Mouse (Mus musculus) right cerebral cortex, postnatal 14 days (tissue): ENCODE results near the gene Rbms3.
A peak's percentile ranks its signal among the peaks of the same experiment; 100 is the strongest.

ENCODE experiments used
- DNase-seq: peaks from one replicate; pipeline ENCODE4 v3.0.0; 2022

Gene Rbms3

GRCm38 (mm10) chr9:116808401-116808800 is 821.3 kb downstream of the Rbms3 start:
- no peak for DNase-seq

- no peak for DNase-seq
These were observed 822.3 kb downstream of the Rbms3 start for GRCm38 (mm10) chr9:116807166-116808081.

GRCm38 (mm10) chr9:116803292-116803731 is 826.4 kb downstream of the Rbms3 start:
- DNase-seq: peak; percentile 23

DNA sequence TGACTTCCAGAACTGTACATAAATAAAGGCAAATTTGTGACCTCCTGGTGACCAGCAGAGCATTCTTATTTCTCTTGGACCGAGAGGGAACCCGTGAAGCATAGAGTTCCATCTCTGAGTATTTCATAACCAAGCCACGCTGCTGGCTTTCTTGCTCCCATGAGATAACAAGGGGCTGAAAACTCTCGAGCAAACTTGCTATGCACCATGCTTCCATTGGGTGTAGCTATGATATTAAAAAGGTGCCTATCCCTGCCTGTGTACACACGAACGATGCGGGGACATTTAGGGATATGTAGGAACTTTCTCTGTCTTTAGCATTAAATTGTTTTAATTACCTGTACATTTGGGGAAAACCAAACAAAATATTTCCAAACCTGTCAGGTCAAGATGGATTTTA is 827.1 kb downstream of the Rbms3 start:
- peak; percentile 7 for DNase-seq

- DNase-seq: no peak
These were observed 834.3 kb downstream of the Rbms3 start for GRCm38 (mm10) chr9:116795240-116795955.

GRCm38 (mm10) chr9:116791850-116792249 is 837.9 kb downstream of the Rbms3 start:
- DNase-seq: no peak

- DNase-seq: no peak
These were observed 843.3 kb downstream of the Rbms3 start for GRCm38 (mm10) chr9:116786136-116787046.

DNA sequence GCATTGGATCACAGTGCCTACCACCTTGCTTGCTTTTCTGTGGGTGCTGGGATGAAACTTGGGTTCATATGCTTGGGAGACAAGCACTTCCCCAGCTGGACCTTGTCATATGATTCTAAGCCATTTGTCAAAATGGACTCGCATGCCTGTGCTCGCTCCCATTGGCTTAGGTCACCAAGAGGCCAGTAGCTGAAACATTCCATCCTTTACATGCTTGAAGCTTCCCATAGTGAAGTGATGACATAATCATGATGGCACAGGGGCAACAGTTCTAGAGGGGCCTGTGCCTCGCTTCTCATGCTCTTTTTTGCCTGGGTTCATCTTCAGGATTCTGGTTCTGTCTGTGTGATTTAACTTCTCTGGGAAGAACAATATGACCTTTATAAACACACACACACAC is 857.9 kb downstream of the Rbms3 start:
- no peak for DNase-seq

- no peak for DNase-seq
These were observed 860.2 kb downstream of the Rbms3 start for GRCm38 (mm10) chr9:116769358-116770054.

DNA sequence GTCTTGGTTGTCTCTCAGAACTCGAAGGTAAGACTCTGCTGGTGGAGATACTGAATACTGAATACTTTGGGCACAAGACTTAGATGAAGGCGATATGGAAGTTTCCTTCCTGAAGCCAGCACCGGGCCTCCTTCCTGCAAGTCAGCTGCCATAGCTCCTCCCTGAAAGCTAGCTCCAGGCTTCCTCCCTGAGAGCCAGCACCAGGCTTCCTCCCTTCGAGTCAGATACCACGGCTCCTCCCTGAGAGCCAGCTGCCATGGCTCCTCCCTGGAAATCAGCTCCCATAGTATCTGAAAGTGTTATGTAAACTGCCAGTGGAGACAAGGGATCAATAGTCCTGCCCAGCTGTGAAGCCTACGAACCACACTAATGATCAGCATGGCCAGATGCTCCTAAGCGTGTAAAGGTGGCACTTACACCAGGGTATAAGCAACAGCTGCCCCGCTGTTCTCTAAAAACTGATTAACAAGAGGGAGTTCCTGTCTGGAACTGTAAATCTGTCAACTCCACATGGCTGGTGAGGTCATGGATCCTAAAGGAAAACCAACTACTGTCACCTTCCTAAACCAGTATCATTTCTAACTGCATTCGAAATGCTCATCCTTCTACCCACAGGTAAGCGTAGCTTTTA is 867.2 kb downstream of the Rbms3 start:
- DNase-seq: no peak

DNA sequence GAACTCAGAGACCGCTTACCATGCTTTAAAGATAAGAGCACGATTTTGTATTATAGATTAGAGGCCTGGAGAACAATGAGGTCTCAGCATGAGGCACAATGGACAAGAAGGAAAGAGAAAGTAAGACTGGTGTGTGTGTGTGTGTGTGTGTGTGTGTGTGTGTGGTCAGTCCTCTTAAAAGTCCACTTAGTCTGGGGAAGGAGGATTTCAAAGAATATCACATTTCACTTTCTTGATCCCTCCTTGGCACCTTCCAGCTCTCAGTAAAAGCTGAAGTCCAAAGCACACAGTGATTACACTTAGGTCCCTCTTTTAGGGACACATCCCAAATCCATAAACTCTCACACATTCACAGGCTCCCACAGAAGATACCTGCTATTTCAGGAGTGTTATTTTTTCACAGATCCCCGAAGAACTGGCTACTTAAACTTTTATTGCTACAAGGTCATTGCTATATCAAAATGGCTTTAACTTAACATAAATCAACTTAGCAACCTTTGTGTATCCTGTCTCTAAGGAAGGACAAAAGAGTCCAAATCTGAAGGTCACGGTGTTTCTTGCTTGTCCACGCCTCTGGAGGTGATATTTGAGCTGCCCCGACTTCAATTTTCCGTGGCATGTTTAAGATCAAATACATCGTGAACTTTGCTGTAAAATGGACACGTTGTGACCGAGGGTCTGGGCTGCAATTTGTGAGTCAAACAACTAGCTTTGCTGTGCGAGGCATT is 880.7 kb downstream of the Rbms3 start:
- no peak for DNase-seq

GRCm38 (mm10) chr9:116748346-116748745 is 881.4 kb downstream of the Rbms3 start:
- DNase-seq: no peak

GRCm38 (mm10) chr9:116746871-116747270 is 882.8 kb downstream of the Rbms3 start:
- no peak for DNase-seq

DNA sequence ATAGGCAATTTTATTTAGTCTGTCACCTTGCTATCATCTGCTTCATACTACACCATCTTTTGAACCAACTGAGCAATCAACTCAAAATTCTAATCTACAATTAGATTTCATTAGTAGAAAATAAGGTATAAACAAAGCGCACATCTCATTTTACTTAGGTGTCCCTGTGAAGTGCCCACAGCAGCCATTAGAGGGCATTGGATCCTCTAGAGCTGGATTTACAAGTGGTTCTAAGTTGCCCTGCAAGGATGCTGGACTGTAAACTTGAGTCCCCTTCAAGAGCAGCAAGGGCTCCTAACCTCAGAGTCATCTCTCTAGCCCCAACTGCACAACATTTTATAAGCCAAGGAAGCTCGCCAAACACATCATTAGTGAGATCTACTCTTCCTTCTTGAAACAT is 891.9 kb downstream of the Rbms3 start:
- DNase-seq: no peak

GRCm38 (mm10) chr9:116729172-116729571 is 900.5 kb downstream of the Rbms3 start:
- no peak for DNase-seq

- DNase-seq: no peak
These were observed 901.1 kb downstream of the Rbms3 start for GRCm38 (mm10) chr9:116728655-116729054.

- DNase-seq: no peak
These were observed 901.6 kb downstream of the Rbms3 start for GRCm38 (mm10) chr9:116728093-116728492.

DNA sequence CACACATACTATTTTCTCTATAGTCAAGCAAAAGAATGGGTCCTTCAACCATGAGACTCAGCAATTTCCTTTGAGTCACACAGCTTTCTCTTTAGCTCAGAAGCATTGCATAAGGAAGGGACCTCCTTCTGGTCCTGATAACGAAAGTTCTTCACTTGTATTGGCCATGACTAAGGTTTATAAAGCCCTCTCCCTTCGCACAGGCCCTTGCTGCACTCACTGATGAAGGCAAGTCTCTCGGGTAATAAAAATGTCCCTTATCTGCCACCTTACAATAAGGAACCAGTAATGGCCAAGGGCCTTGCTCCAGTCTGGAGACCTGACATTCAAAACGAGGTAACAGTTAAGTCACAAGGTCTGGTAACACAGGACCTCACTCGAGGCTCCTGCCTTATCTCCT is 905.1 kb downstream of the Rbms3 start:
- no peak for DNase-seq

- DNase-seq: no peak
These were observed 926.6 kb downstream of the Rbms3 start for GRCm38 (mm10) chr9:116703119-116703518.

DNA sequence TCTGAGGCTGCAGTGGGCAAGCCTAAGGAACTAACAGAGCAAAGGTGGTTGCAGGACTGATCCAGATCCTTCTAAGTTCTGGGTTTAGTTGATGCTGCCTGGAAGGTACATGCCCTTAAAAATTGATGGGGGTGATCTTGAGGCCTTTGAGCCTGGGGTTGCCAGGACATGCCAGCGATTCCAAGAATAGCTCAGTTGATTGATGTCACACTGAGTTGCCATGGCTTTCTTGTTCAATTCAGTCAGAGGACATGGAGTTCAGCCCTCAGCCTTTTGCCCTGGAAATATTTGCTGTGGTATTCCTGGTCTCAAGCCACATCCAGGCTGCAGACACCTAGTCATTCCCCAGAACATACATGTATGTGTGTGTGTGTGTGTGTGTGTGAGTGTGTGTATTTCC is 927.1 kb downstream of the Rbms3 start:
- no peak for DNase-seq
